Mouse (Mus musculus): ENCODE results near the gene Syt1.

GRCm38 (mm10) chr10:108452421-108452820, 558.4 kb downstream of the Syt1 start:
- TF ChIP-seq POLR2A (IDR thresholded peaks at IDR 0.05; ENCODE audit: control insufficient read depth, low read depth, low read length) = no peak
- no peak for TF ChIP-seq CTCF (IDR thresholded peaks at IDR 0.05; ENCODE audit: control insufficient read depth, insufficient read depth, insufficient replicate concordance, low read depth, low read length)

Measured in testis, adult 2 months (tissue).